Mouse (Mus musculus) cerebellum, adult 9-10 months (tissue): ENCODE results near the gene Nrd1.

Source experiments
- DNase-seq: peaks from one replicate; pipeline ENCODE4 v3.0.0; 2022

Gene Nrd1

DNA sequence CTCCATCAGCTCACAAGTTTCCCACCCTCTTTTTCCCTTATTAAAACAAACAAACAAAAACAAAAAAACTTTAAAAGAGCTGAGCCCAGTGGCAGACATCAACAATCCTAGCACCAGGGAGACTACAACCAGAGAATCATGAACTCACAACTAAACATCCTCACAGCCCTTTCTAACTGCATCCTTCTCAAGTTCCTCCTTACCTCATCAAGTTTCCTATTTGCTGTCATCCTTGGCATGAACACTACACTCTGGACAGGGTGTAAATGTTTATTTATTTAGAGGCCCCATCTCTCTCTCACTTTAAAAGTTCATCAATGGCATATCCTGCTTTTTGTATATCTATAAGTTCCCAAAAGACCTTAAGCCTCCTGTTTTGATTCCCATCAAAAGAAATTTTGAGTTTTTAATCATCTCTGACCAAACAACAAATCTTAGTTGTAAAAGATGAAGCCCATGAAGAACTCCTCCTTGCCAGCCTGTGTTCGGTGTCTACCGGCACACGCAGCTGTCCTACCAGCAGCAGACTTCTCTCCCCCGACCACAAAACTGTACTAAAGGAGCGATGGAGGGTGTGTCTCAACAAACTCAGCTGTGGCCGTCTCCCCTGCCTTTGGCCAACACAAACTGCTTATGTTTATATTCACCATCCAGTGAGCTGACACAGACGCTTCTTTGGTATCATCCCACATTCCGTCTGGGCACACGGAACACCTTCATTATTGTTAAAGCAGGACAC lies 102.9 kb downstream of the Nrd1 start:
- no peak for DNase-seq

DNA sequence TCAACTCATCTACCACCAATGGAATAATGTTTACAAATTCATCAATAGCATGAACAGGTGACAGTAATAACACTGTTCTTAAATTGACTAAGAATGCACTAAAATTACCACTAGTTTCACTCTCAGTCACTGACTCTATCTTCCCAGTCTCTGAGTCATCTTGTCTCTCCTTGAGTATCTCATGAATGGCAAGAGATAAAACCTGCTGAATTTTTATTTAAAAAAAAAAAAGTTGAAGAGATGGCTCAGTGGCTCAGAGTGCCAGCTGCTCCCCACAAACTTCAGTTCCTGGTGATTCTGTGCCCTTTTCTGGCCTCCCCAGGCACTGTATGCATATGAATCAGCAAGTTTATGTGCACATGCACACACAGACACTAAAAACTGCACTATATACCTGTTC lies 104.8 kb downstream of the Nrd1 start:
- no peak for DNase-seq

DNA sequence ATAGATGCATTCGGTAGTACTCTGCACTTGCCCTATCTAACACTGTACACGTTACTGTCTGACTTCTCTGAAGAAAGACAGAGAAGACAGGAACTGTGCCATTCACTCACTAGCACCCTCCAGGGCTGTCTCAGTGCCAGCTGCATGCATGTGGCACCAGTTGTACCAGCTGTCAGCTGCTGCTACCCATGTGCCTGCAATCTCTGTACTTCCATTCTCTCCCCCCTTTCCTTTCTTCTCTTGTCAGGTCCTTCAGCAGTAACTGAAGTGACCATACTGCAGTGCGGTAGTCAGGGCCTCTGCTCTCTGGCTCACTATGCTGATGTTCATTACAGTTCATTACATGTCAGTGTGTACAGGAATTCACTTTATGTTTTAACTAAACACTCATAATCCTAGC lies 105.6 kb downstream of the Nrd1 start:
- no peak for DNase-seq

DNA sequence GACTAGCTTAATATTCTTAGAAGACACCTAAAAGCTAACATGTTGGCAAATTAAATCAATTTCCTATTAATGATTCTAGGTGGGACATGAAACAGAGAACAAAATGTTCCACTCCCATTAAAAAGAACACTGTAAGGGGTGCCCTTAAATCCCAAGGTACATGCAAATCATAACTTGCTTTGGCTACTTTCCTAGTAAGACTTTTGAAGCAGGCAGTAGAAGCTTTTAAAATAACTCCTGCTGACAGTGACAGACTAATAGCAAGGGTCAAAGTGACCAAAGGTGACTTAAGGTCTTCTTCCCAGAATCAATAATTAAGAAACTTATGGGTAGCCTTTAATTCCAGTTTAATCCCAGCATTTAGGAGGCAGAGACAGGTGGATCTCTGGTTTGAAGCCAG lies 106.1 kb downstream of the Nrd1 start:
- DNase-seq: no peak

DNA sequence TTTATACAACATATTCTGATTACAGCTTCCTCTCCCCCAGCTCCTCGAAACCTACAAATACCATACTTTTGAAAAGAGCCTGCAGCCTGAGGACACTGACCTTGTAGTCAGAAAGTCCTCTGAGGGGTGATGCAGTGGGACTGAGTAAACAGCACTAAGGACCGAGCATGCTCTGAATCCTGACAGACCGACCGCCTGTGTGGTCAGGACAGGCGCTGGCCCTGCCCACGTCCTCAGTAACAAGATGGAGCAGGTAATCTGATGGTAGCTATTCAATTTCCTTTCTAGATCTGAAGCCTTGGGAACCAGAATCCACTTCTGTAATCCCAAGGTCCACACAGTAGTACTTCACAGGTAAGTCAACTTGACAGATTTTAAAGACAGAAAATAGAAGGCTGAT lies 108.6 kb downstream of the Nrd1 start:
- no peak for DNase-seq

DNA sequence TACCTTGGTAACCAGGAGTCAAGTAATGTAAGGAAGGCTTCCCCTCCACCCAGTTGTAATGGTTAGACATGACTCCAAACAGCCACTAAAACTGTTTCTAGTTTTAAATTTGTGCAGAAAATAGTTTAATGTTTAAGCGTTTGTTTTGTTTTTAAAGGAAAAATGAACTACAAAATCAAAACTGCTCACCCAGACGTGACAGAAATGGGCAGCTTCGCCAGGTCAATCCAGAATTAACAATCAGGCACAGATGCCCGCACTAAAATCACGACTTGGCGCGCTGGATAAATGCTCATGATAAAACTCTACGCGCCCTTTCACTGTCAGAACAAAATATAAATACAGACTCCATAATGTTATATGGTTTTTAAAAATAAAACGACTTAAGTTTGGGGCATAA lies 109.2 kb downstream of the Nrd1 start:
- DNase-seq: no peak

DNA sequence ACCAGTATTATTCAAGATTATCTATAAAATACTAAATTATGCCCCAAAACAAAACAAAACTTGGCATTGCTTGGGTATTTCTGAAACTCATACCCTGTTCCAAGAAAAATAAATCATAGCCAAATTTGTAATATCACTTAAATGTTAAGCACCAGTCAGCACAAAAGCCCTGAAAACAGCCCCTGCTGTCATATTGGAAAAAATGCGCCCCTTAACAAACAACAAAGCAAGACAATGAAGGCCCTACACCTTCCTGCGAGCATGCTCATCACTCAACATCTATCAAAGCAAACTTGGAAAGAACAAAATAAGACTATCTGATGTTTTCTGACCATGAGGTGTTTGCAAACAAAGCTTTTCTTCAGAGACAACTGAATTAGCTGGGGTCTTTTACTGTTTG lies 110.5 kb downstream of the Nrd1 start:
- no peak for DNase-seq
